Mouse (Mus musculus) heart, adult 11 months (tissue): ENCODE data around the gene Gm45753.

ENCODE experiments used
- DNase-seq: peaks from one replicate; pipeline ENCODE4 v3.0.0; 2022

The Gm45753 gene

GRCm38 (mm10) chr8:45308366-45308765 lies at the start of gene Gm45753:
Gm45753 (minus strand) TSS chr8:45308466.
- DNase-seq = peak; percentile 78

DNA sequence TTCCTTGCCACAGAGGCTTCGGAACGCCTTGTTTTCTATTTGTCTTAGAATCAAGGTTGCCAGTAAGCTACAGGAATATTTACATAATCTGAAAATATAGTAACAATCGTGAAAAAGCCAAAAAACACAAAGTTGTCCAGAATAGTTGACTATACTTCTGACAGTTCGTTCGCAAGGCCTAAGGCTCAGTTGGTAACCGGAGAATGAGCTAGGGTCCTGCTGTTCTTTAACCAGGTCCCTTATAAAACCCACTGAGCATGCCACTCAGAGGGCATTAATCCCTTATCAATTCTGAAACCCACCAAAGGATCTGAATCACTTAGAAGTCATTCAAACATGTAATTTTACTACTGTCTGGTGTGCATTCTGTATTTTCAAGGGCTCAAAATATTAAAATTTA lies 47.5 kb upstream of the Gm45753 start:
- DNase-seq = peak; percentile 48

DNA sequence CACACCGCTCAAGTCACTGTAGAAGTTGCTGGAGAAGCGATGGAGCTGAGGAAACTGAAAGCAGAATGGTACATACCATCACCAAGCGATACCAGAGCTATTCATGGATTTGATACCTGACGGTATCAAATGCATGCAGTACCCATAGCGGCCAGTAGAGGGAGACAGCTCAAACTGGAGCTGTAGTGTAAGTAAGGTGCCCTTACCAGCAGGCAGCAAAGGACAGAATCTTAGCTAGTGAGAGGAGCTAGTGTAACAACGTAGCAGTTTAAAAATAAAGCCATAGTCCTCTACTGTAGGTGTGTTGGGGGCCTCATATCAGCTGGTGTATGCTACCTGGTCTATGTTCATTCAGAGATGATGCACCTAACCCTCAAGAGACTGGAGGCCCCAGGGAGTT lies 36.8 kb upstream of the Gm45753 start:
- peak; percentile 82 for DNase-seq

GRCm38 (mm10) chr8:45344298-45344697 lies 36.0 kb upstream of the Gm45753 start:
- DNase-seq = peak; percentile 77

GRCm38 (mm10) chr8:45341630-45342628 lies 33.7 kb upstream of the Gm45753 start:
- peak; percentile 77 for DNase-seq

- DNase-seq = peak; percentile 96
These were observed 25.2 kb upstream of the Gm45753 start for GRCm38 (mm10) chr8:45333493-45333892.

- peak; percentile 99 for DNase-seq
These were observed 24.6 kb upstream of the Gm45753 start, which contains the start of gene Cyp4v3 for GRCm38 (mm10) chr8:45332685-45333409. Cyp4v3 (minus strand) TSS chr8:45333216.

GRCm38 (mm10) chr8:45330856-45331255 lies 22.6 kb upstream of the Gm45753 start:
- peak; percentile 57 for DNase-seq

- peak; percentile 90 for DNase-seq
These were observed 21.1 kb upstream of the Gm45753 start for GRCm38 (mm10) chr8:45329206-45329980.

DNA sequence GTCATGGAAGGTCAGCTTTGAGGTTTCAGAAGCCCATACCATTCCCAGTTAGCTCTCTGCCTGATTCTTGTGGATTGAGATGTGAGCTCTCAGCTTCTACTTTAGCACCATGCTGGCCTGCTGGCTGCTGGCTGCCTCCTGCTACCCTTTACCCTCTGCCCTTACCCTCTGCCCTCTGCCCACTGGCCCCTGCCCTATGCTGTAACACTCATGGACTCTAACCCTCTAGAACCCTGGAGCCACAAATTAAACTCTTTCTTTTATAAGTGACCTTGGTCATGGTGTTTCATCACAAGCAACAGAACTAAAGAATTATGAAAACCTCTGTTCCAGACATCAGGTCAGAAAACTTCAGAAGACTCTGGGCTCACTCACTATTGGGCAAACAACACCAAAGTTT lies 18.8 kb upstream of the Gm45753 start:
- DNase-seq = peak; percentile 78

DNA sequence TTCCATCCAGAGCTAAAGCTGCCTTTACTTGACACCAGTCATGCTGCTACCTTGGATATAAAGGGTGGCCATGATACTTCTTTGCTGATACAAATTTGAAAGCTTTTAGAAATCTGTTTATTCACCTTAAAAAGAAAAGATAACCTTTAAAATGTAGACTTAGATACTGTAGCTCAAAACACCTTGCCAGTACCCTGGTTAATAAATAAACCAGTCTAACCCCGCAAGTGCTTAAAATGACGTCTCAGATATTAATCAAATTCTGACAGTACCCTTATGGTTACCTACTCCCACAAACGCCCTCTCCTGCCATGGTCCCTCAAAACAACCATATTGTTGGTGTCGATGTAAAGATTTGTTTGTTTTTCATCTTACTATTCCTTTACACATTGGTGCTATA lies 15.9 kb upstream of the Gm45753 start:
- peak; percentile 35 for DNase-seq

DNA sequence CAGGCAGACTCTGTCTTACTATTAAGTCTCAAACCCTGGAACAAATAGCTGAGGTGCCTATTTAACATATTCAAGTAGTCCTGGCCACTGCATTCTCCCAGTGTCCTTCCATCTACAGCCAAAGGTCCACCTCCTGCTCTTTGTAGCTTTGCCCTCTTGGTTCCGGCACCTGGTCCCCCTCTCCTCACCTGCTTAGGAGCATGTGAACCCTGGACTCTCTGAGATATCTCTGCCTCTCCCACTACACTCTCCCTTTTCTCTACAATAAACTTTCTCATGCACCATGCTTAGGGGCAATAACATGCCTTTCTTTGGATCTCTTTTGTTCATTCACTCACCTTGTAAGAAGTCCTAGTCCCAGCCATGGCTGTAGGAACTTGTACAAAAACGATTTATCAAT lies 13.1 kb upstream of the Gm45753 start:
- peak; percentile 76 for DNase-seq

- peak; percentile 57 for DNase-seq
These were observed 12.7 kb upstream of the Gm45753 start for GRCm38 (mm10) chr8:45320930-45321329.

- no peak for DNase-seq
These were observed 2.7 kb upstream of the Gm45753 start for GRCm38 (mm10) chr8:45310967-45311366.

GRCm38 (mm10) chr8:45305479-45305878 lies 2.8 kb downstream of the Gm45753 start:
- no peak for DNase-seq

DNA sequence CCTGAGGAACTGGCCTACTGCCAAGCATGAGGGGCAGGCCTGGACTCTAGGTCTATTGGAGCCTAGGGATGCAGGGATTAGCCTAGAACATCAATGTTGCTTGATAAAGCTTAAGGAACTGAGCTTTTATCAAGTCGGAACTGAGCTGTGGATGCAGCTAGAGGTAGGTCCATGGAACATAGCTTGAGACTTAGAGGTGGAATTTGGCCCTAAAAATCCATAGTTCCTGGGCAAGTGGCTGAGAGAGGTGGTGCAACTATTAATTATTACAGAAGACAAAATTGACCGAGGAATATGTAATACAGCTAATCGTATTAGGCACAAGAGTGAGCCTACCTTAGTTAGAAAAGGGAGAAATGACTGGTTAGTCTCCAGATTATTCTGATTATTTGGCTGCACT lies 3.9 kb downstream of the Gm45753 start:
- peak; percentile 71 for DNase-seq

GRCm38 (mm10) chr8:45302390-45302789 lies 5.9 kb downstream of the Gm45753 start:
- peak; percentile 28 for DNase-seq

DNA sequence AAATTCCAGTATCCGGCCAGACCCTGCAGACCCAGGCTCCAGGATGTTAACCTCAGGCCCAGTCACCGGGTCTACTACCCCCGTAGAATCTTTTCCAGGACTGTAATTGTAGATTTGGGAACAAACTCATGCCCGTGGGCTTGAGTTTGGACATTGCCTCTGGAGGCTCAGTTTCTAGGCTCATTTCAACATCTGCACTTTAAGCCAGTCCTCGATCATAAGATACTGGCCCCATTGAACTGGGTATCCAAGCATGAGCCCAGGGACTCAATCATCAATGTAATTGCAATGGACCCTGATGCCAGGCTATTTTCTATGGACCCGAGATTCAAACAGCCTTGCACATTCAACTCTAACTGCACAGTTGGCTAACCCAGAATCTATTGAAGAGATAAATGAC lies 13.0 kb downstream of the Gm45753 start:
- peak; percentile 55 for DNase-seq

DNA sequence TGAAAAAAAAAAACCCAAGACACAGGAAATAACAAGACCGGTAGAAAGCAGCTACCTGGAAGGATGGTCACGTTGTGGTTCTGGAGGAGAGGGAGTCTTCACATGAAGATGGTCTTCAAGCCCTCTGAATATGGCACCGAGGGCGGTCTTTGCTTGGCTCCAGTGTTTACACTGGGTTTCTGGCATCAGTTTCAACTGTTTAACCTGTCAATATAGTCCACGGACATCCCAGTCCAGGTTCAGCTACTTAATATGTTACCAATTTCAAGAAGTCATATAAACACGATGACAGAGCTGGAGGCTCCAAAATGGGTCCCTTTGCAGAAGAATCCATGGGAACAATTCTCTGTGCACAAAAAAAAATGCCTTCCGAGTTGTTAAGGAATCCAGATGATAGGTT lies 13.6 kb downstream of the Gm45753 start, which contains the start of gene Klkb1:
Gene Klkb1, minus strand, starts transcription at position 173 of the 400 bp plus-strand sequence.
- DNase-seq = peak; percentile 76

DNA sequence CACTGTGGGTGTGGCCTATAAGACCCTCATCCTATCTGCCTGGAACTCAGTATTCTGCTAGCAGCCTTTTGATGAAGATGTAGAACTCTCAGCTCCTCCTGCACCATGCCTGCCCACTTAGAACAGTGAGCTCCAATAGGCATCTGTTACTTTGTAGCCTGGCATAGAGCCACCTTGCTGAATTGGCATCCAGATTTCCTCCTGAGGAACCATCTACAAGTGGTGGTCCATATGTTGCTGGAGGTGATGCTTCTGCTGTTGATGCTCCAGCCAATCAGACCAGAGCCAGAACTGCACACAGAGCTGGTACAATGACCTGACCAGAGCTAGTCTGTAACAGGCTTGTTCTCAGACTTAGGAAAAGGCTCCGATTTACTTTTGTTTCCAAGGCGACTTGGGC lies 16.5 kb downstream of the Gm45753 start:
- peak; percentile 60 for DNase-seq

- no peak for DNase-seq
These were observed 26.6 kb downstream of the Gm45753 start for GRCm38 (mm10) chr8:45281630-45282029.

DNA sequence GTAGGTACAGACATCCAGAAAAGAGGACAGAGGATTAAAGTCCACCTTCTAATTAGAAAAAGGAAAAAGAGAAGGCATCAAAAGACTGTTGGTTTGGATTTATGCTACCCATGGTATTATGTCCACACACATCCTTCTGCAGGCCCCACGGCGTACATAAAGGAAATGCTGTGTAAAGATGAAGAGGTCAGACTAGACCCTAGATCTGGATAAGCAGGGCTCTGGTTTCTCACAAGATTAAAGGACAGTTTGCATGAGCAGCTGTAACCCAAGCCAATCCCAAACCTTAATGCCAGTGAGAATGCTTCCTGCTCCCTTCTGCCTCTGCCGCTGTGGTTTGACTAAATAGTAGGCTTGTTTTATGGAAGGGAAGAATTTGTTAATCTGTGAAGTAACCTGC lies 30.8 kb downstream of the Gm45753 start:
- no peak for DNase-seq

DNA sequence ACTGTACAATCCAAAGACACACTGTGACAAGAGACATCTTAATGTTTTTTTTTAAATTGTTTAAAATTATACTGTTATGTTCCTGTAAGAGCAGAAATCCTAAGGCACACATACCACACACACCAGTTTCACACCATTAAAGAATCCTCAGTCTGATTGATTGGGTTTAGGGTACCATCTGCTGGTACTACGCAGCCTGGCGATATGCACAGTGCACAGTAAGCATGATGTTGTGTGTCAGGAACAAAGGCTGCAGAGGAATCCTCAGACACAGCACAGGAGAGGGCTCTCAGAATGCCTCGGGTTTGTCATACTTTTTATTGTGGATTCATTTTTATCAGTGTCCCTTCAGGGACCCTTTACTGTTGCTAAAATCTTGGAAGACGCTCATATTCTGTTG lies 33.9 kb downstream of the Gm45753 start:
- DNase-seq = no peak
